Mouse (Mus musculus) megakaryocyte, adult 5-6 weeks (primary cell): Measurements from ENCODE around the gene Opalin. TPM values are rescaled to one million over a fixed set of nuclear protein-coding genes. Genes with fewer than 3 reads are reported as not detected.
A peak's percentile ranks its signal among the peaks of the same experiment; 100 is the strongest.

ENCODE experiments used
- ATAC-seq: 2 replicates; pipeline ENCODE4 v1.8.0; 2016; ENCODE audit warnings: mild to moderate bottlenecking, inconsistent platforms; ENCODE audit not compliant: poor library complexity, severe bottlenecking
- total RNA-seq, 2 experiments: library from RNA; stranded (forward) in 1 of 2; stranded (reverse) in 1 of 2; fragments of 153-499, 151-499 nt in 1 of 2; fragments of 221-1000, 200-1000 nt in 1 of 2; gene quantifications; 2 replicates each; pipeline versions ENCODE4 v1.2.3 to v1.2.4; 2015 to 2017

Opalin gene
- total RNA-seq, 2 experiments from 2014 or later, result not detected

DNA sequence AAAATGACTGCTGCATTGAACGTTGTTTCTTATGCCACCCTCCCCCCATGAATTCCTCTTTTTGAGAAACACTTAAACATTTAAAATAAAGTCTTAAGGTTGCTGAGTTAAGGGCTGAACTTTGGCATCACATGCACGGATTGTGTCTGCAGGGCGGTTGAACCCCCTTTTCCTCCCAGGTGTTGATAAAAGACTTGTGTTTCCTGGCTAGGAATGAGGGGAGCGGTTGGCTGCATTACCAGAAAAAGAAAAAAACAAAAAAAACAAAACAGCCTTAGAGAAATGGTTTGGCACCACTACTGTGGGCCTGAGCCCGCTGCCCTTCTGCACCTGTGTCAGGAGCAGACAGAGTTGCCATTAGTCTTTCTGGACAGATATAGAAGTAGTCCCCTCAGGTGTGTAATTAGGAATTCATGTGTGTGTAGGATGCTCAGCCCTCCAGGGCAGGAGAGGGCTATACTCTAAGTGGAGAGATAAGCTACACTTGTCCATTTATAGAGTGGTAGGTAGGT is 57.7 kb downstream of the Opalin start:
- ATAC-seq, result no peak

- peak; percentile 90 for ATAC-seq
Measured at GRCm38 (mm10) chr19:41015951-41016716, 60.8 kb downstream of the Opalin start.

DNA sequence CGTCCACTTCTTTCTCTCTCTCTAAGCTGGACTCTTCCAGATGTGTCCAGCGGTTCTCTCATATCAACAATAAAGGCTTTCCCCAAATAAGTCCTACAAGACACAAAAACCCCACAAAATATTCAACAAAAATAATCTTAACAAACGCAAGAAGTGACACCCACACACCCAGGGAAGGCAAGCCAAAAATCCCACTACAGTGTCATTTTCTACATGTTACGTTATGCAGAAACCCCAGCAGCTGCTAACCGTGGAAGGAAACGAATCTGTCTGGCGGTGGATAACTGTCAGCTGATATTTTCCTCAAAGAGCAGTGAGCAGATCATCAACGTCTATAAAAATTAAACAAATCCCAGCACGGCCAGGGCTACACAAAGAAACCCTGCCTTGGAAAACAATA is 62.9 kb downstream of the Opalin start:
- no peak for ATAC-seq

DNA sequence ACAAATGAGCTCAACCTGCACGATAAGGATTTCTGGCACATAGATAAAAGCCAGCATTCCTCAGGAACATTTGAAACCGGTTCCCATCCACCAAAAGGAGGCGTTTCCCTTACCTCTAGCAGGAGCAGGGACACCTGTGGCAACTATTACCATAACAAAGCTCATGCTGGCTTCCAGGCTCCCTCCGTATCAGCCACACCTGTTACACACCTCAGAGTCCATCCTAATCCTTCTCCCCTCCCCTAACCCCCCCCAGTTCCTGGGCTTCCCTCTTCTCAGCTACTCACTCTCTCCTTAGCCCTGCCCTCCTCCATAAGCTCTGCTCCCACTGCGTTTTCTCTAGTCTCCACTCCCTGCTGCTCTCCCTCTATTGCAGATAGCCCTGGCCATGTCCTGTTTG is 63.3 kb downstream of the Opalin start:
- no peak for ATAC-seq

Other genes starting within 250 kb of the Opalin start
- gene Ccnj, start 245.8 kb downstream of the Opalin start, total RNA-seq (2015), result 1.7 and 3.6 TPM in 2 replicates
- 3.8 and 7.4 TPM in 2 replicates for gene Ccnj, start 245.8 kb downstream of the Opalin start, total RNA-seq (2017)
- gene Zfp518a, start 182.4 kb downstream of the Opalin start, total RNA-seq (2015), result 21.4 and 30.3 TPM in 2 replicates
- 24.7 and 31.4 TPM in 2 replicates for gene Zfp518a, start 182.4 kb downstream of the Opalin start, total RNA-seq (2017)
- 3.0 and 3.4 TPM in 2 replicates for gene Blnk, start 82.6 kb downstream of the Opalin start, total RNA-seq (2015)
- gene Blnk, start 82.6 kb downstream of the Opalin start, total RNA-seq (2017), result 1.9 and 2.4 TPM in 2 replicates
- 0.51 and 2.6 TPM in 2 replicates for gene Dntt, start 47.8 kb downstream of the Opalin start, total RNA-seq (2015)
- gene Dntt, start 47.8 kb downstream of the Opalin start, total RNA-seq (2017), result 1.8 and 5.0 TPM in 2 replicates
- not detected in 2 replicates for gene Tll2, start 129.7 kb upstream of the Opalin start, total RNA-seq (2015)
- gene Tll2, start 129.7 kb upstream of the Opalin start, total RNA-seq (2017), result not detected in 2 replicates
- 134 and 153 TPM in 2 replicates for gene Tm9sf3, start 186.9 kb upstream of the Opalin start, total RNA-seq (2015)
- 234 and 235 TPM in 2 replicates for gene Tm9sf3, start 186.9 kb upstream of the Opalin start, total RNA-seq (2017)